Mouse (Mus musculus): Measurements from ENCODE around the gene Apoc3. TPM values are rescaled to one million over a fixed set of nuclear protein-coding genes. Genes with fewer than 3 reads are reported as not detected.

Apoc3 gene
- total and polyA plus RNA-seq, 3 experiments: 0.33 TPM; not detected in 2

- DNase-seq (ENCODE audit: low spot score) (no peak), ATAC-seq (ENCODE audit: extremely low read depth, insufficient number of reproducible peaks, low FRiP score, poor library complexity, severe bottlenecking) (no peak)
- Histone ChIP-seq H3K4me3 (ENCODE audit: low read depth, low read length) (no peak overlapping the region), H3K9me3 (replicated peaks) (no peaks in the 10 kb centered on the region), H3K4me1 (ENCODE audit: insufficient read depth, low read depth, low read length) (peaks cover 33% of the 10 kb centered on the region), H3K36me3 (replicated peaks) (no peaks in the 10 kb centered on the region), H3K27me3 (ENCODE audit: insufficient read depth, low read length) (peaks cover 83% of the 10 kb centered on the region)
- TF ChIP-seq POLR2AphosphoS5 (IDR thresholded peaks at IDR 0.05; ENCODE audit: insufficient replicate concordance, low read depth, low read length): no peak
- TF ChIP-seq TAL1 (conservative IDR thresholded peaks at IDR 0.05; ENCODE audit: low read depth, low read length): no peak
Observed at GRCm38 (mm10) chr9:46238850-46239249, 3.4 kb upstream of the Apoc3 start.

- no peak for TF ChIP-seq POLR2AphosphoS5 (IDR thresholded peaks at IDR 0.05; ENCODE audit: insufficient replicate concordance, low read depth, low read length)
- no peak for TF ChIP-seq GATA1 (IDR thresholded peaks at IDR 0.05; ENCODE audit: borderline replicate concordance, low read length)
- TF ChIP-seq CTCF (IDR thresholded peaks at IDR 0.05; ENCODE audit: low read depth, low read length): no peak
- TF ChIP-seq TAL1 (conservative IDR thresholded peaks at IDR 0.05; ENCODE audit: low read depth, low read length): no peak
- TF ChIP-seq GATA2 (IDR thresholded peaks at IDR 0.05; ENCODE audit: borderline replicate concordance, low read depth, low read length): no peak
- Histone ChIP-seq H3K9me3 (replicated peaks) (no peaks in the 10 kb centered on the region), H3K4me1 (ENCODE audit: insufficient read depth, low read depth, low read length) (peaks cover 41% of the 10 kb centered on the region), H3K27me3 (ENCODE audit: insufficient read depth, low read length) (peaks cover 66% of the 10 kb centered on the region), H3K4me3 (ENCODE audit: low read depth, low read length) (no peak overlapping the region), H3K36me3 (replicated peaks) (no peaks in the 10 kb centered on the region)
- ATAC-seq (ENCODE audit: extremely low read depth, insufficient number of reproducible peaks, low FRiP score, poor library complexity, severe bottlenecking) (no peak), DNase-seq (ENCODE audit: low spot score) (no peak)
Observed at GRCm38 (mm10) chr9:46235649-46236048, 213 bp upstream of the Apoc3 start.

- DNase-seq (ENCODE audit: low spot score) (no peak), ATAC-seq (ENCODE audit: extremely low read depth, insufficient number of reproducible peaks, low FRiP score, poor library complexity, severe bottlenecking) (no peak)
- no peak for TF ChIP-seq POLR2AphosphoS5 (IDR thresholded peaks at IDR 0.05; ENCODE audit: insufficient replicate concordance, low read depth, low read length)
- TF ChIP-seq CTCF (IDR thresholded peaks at IDR 0.05; ENCODE audit: low read depth, low read length): no peak
- TF ChIP-seq GATA1 (IDR thresholded peaks at IDR 0.05; ENCODE audit: borderline replicate concordance, low read length): no peak
- no peak for TF ChIP-seq GATA2 (IDR thresholded peaks at IDR 0.05; ENCODE audit: borderline replicate concordance, low read depth, low read length)
- TF ChIP-seq TAL1 (conservative IDR thresholded peaks at IDR 0.05; ENCODE audit: low read depth, low read length): no peak
- Histone ChIP-seq H3K9me3 (replicated peaks) (no peaks in the 10 kb centered on the region), H3K4me1 (ENCODE audit: insufficient read depth, low read depth, low read length) (peaks cover 42% of the 10 kb centered on the region), H3K4me3 (ENCODE audit: low read depth, low read length) (no peak overlapping the region), H3K36me3 (replicated peaks) (no peaks in the 10 kb centered on the region), H3K27me3 (ENCODE audit: insufficient read depth, low read length) (peaks cover 62% of the 10 kb centered on the region)
Observed at GRCm38 (mm10) chr9:46235196-46235595, 240 bp downstream of the Apoc3 start.

- DNase-seq (ENCODE audit: low spot score) (no peak), ATAC-seq (ENCODE audit: extremely low read depth, insufficient number of reproducible peaks, low FRiP score, poor library complexity, severe bottlenecking) (no peak)
- TF ChIP-seq TAL1 (conservative IDR thresholded peaks at IDR 0.05; ENCODE audit: low read depth, low read length): no peak
- TF ChIP-seq POLR2AphosphoS5 (IDR thresholded peaks at IDR 0.05; ENCODE audit: insufficient replicate concordance, low read depth, low read length): no peak
- no peak for TF ChIP-seq GATA2 (IDR thresholded peaks at IDR 0.05; ENCODE audit: borderline replicate concordance, low read depth, low read length)
- no peak for TF ChIP-seq GATA1 (IDR thresholded peaks at IDR 0.05; ENCODE audit: borderline replicate concordance, low read length)
- TF ChIP-seq CTCF (IDR thresholded peaks at IDR 0.05; ENCODE audit: low read depth, low read length): no peak
- peaks cover 62% of the 10 kb centered on the region for H3K4me1 ChIP-seq (ENCODE audit: insufficient read depth, low read depth, low read length)
- H3K4me3 ChIP-seq (ENCODE audit: low read depth, low read length): peak overlapping the region; percentile 49; the same call in 1 of the 2 replicates
- H3K9me3 ChIP-seq (replicated peaks): no peaks in the 10 kb centered on the region
- no peaks in the 10 kb centered on the region for H3K36me3 ChIP-seq (replicated peaks)
- peaks cover 49% of the 10 kb centered on the region for H3K27me3 ChIP-seq (ENCODE audit: insufficient read depth, low read length)
Observed at GRCm38 (mm10) chr9:46230450-46230975, 4.9 kb downstream of the Apoc3 start.

- peak overlapping the region; percentile 49; the same call in 1 of the 2 replicates for H3K4me3 ChIP-seq (ENCODE audit: low read depth, low read length)
- ATAC-seq (ENCODE audit: extremely low read depth, insufficient number of reproducible peaks, low FRiP score, poor library complexity, severe bottlenecking): no peak
- peaks cover 44% of the 10 kb centered on the region for H3K27me3 ChIP-seq (ENCODE audit: insufficient read depth, low read length)
- peak; percentile 56 for DNase-seq (ENCODE audit: low spot score)
- peaks cover 6% of the 10 kb centered on the region for H3K36me3 ChIP-seq (replicated peaks)
- peak; percentile 50; the same call in 1 of the 2 replicates for TF ChIP-seq CTCF (IDR thresholded peaks at IDR 0.05; ENCODE audit: low read depth, low read length)
- no peak for TF ChIP-seq GATA1 (IDR thresholded peaks at IDR 0.05; ENCODE audit: borderline replicate concordance, low read length)
- TF ChIP-seq TAL1 (conservative IDR thresholded peaks at IDR 0.05; ENCODE audit: low read depth, low read length): no peak
- peaks cover 65% of the 10 kb centered on the region for H3K4me1 ChIP-seq (ENCODE audit: insufficient read depth, low read depth, low read length)
- H3K9me3 ChIP-seq (replicated peaks): no peaks in the 10 kb centered on the region
Observed at GRCm38 (mm10) chr9:46229573-46230449, 5.6 kb downstream of the Apoc3 start.

GRCm38 (mm10) chr9:46228491-46228890, 6.9 kb downstream of the Apoc3 start, which contains the start of gene Apoa1:
Gene Apoa1 (plus strand): TSS chr9:46228580.
- TF ChIP-seq CTCF (IDR thresholded peaks at IDR 0.05; ENCODE audit: low read depth, low read length): no peak
- TF ChIP-seq GATA1 (IDR thresholded peaks at IDR 0.05; ENCODE audit: borderline replicate concordance, low read length): no peak
- TF ChIP-seq TAL1 (conservative IDR thresholded peaks at IDR 0.05; ENCODE audit: low read depth, low read length): no peak
- no peak for TF ChIP-seq GATA2 (IDR thresholded peaks at IDR 0.05; ENCODE audit: borderline replicate concordance, low read depth, low read length)
- TF ChIP-seq POLR2AphosphoS5 (IDR thresholded peaks at IDR 0.05; ENCODE audit: insufficient replicate concordance, low read depth, low read length): no peak
- H3K4me1 ChIP-seq (ENCODE audit: insufficient read depth, low read depth, low read length): peaks cover 58% of the 10 kb centered on the region
- H3K4me3 ChIP-seq (ENCODE audit: low read depth, low read length): no peak within 1 kb of the TSS
- H3K36me3 ChIP-seq (replicated peaks): peaks cover 18% of the 10 kb centered on the region
- peaks cover 33% of the 10 kb centered on the region for H3K27me3 ChIP-seq (ENCODE audit: insufficient read depth, low read length)
- no peak for DNase-seq (ENCODE audit: low spot score)
- no peaks in the 10 kb centered on the region for H3K9me3 ChIP-seq (replicated peaks)
- ATAC-seq (ENCODE audit: extremely low read depth, insufficient number of reproducible peaks, low FRiP score, poor library complexity, severe bottlenecking): no peak

Measured in G1E (cell line).